In genomic region chr4:31642161-31642560, GRCm38 (mm10) we compare ENCODE assay signal across 8 mouse cellular contexts.
DNase-seq lines count a peak whose midpoint lies in the region; ATAC-seq and TF ChIP-seq lines count a peak whose summit lies in the region.

No protein-coding gene starts in this region.

- peak; percentile 30 for TF ChIP-seq CTCF in liver, postnatal 0 days (IDR thresholded peaks at IDR 0.05; ENCODE audit: low read depth)

- TF ChIP-seq EP300 in liver, postnatal 0 days (IDR thresholded peaks at IDR 0.05; ENCODE audit: low read depth) = no peak

- H3K4me3 ChIP-seq in liver, postnatal 0 days (ENCODE audit: low read depth, low read length) = no peak overlapping the region
- H3K4me3 ChIP-seq in stomach, embryonic 14.5 days (ENCODE audit: low read depth, low read length) = no peak overlapping the region

- no peak for ATAC-seq in liver, postnatal 0 days
- peak; percentile 88 for ATAC-seq in stomach, embryonic 14.5 days (ENCODE audit: insufficient number of reproducible peaks, insufficient read depth, low FRiP score, low read depth)

- DNase-seq in ovary, adult 18-20 months (ENCODE audit: low spot score) = peak; percentile 11
- DNase-seq in ovary, postnatal 10 days (ENCODE audit: low spot score) = no peak
- DNase-seq in cerebellum, postnatal 4 days (ENCODE audit: low spot score in 2 of 2) = peak; percentile 32 to 37
- peak; percentile 40 to 73 for DNase-seq in frontal cortex, postnatal 36 days (ENCODE audit: low spot score in 2 of 2)
- peak; percentile 16 for DNase-seq in kidney, postnatal 14 days
- no peak for DNase-seq in liver, postnatal 0 days
- no peak for DNase-seq in spleen, postnatal 36 days (ENCODE audit: low spot score in 2 of 2)

- H3K27me3 ChIP-seq in liver, postnatal 0 days (ENCODE audit: insufficient read depth, low read length) = no peaks in the 10 kb centered on the region
- H3K27me3 ChIP-seq in stomach, embryonic 14.5 days (ENCODE audit: control insufficient read depth, insufficient read depth, low read length) = no peaks in the 10 kb centered on the region

- H3K36me3 ChIP-seq in liver, postnatal 0 days (replicated peaks; ENCODE audit: insufficient read depth, low read length) = no peaks in the 10 kb centered on the region
- no peaks in the 10 kb centered on the region for H3K36me3 ChIP-seq in stomach, embryonic 14.5 days (ENCODE audit: control insufficient read depth, insufficient read depth, low read length)

- no peak overlapping the region for H3K27ac ChIP-seq in liver, postnatal 0 days (ENCODE audit: low read depth)
- H3K27ac ChIP-seq in stomach, embryonic 14.5 days (ENCODE audit: low read length) = no peak overlapping the region

- no peaks in the 10 kb centered on the region for H3K9me3 ChIP-seq in liver, postnatal 0 days (ENCODE audit: low read length)
- H3K9me3 ChIP-seq in stomach, embryonic 14.5 days (ENCODE audit: control insufficient read depth, low read depth, low read length) = no peaks in the 10 kb centered on the region

- no peak overlapping the region for H3K4me2 ChIP-seq in liver, postnatal 0 days (ENCODE audit: low read depth, low read length)
- peak overlapping the region; percentile 8; the same call in 1 of the 2 replicates for H3K4me2 ChIP-seq in stomach, embryonic 14.5 days (replicated peaks; ENCODE audit: low read depth, low read length)

- no peak overlapping the region for H3K9ac ChIP-seq in liver, postnatal 0 days (replicated peaks)
- no peak overlapping the region for H3K9ac ChIP-seq in stomach, embryonic 14.5 days (replicated peaks; ENCODE audit: low read depth, low read length)

- 46% methylated on average over 9 of the region's 9 CpGs for WGBS in liver, postnatal 0 days (ENCODE audit: insufficient replicate concordance)
- 26% methylated on average over 9 of the region's 9 CpGs for whole genome bisulfite sequencing in stomach, embryonic 14.5 days

- no peaks in the 10 kb centered on the region for H3K4me1 ChIP-seq in liver, postnatal 0 days (ENCODE audit: insufficient read depth)
- no peaks in the 10 kb centered on the region for H3K4me1 ChIP-seq in stomach, embryonic 14.5 days (ENCODE audit: control insufficient read depth, insufficient read depth, low read length)

Comparison
In these comparisons a context has a peak if more than half of its experiments do, and no peak if none do; other contexts are left out.
1. DNase-seq: peak in ovary, adult 18-20 months (single experiment), cerebellum, postnatal 4 days (2 of 2), frontal cortex, postnatal 36 days (2 of 2) and kidney, postnatal 14 days (single experiment); none in ovary, postnatal 10 days (single experiment), liver, postnatal 0 days (single experiment) and spleen, postnatal 36 days (0 of 2).